Mouse (Mus musculus): ENCODE data around the gene Baiap3. TPM values are rescaled to one million over a fixed set of nuclear protein-coding genes. Genes with fewer than 3 reads are reported as not detected.
A peak's percentile ranks its signal among the peaks of the same experiment; 100 is the strongest.

Baiap3 gene
- polyA plus RNA-seq, 1 experiment from 2014 or later: 38.1 TPM

GRCm38 (mm10) chr17:25202401-25202800 lies 53.8 kb downstream of the Baiap3 start:
- Histone ChIP-seq H3K9me3 (replicated peaks; ENCODE audit: control insufficient read depth, low read length, poor library complexity, severe bottlenecking) (no peaks in the 10 kb centered on the region), H3K9ac (ENCODE audit: low read depth, low read length) (no peak overlapping the region), H3K27me3 (ENCODE audit: control insufficient read depth, insufficient read depth, low read depth, low read length) (no peaks in the 10 kb centered on the region), H3K4me2 (ENCODE audit: low read length) (no peak overlapping the region), H3K4me1 (ENCODE audit: control insufficient read depth, insufficient read depth, low read length) (no peaks in the 10 kb centered on the region), H3K36me3 (ENCODE audit: control insufficient read depth, insufficient read depth, low read length) (peaks cover 42% of the 10 kb centered on the region), H3K4me3 (ENCODE audit: low read depth, low read length) (no peak overlapping the region), H3K27ac (ENCODE audit: low read length) (no peak overlapping the region)
- ATAC-seq: no peak
- WGBS: 92% methylated on average over 4 of the region's 4 CpGs

Small RNAs within 50 kb of the gene (microRNA-seq; reads per million reads assigned to microRNA genes)
- 12.1 reads per million, percentile 32 among the genes with 10 or more reads in this experiment for gene Mir3547

Other genes starting within 250 kb of the Baiap3 start
- gene Cramp1l, start 240.6 kb downstream of the Baiap3 start, polyA plus RNA-seq (2015; fragmentation: Nextera tagmentation; extraction: Ambion mirVana): 4.6 and 5.3 TPM in 2 replicates
- 18.8 and 20.1 TPM in 2 replicates for gene Ift140, start 240.3 kb downstream of the Baiap3 start, polyA plus RNA-seq (2015; fragmentation: Nextera tagmentation; extraction: Ambion mirVana)
- gene Tmem204, start 172.8 kb downstream of the Baiap3 start, polyA plus RNA-seq (2015; fragmentation: Nextera tagmentation; extraction: Ambion mirVana): 10.3 and 11.1 TPM in 2 replicates
- 51.9 and 53.4 TPM in 2 replicates for gene Telo2, start 140.4 kb downstream of the Baiap3 start, polyA plus RNA-seq (2015; fragmentation: Nextera tagmentation; extraction: Ambion mirVana)
- gene Ptx4, start 135.6 kb downstream of the Baiap3 start, polyA plus RNA-seq (2015; fragmentation: Nextera tagmentation; extraction: Ambion mirVana): 0.38 TPM in 1 of 2 replicates, not detected in the other
- gene Clcn7, start 123.0 kb downstream of the Baiap3 start, polyA plus RNA-seq (2015; fragmentation: Nextera tagmentation; extraction: Ambion mirVana): 33.6 and 36.1 TPM in 2 replicates
- not detected in 2 replicates for gene Ccdc154, start 93.9 kb downstream of the Baiap3 start, polyA plus RNA-seq (2015; fragmentation: Nextera tagmentation; extraction: Ambion mirVana)
- not detected in 2 replicates for gene Gm38655, start 80.9 kb downstream of the Baiap3 start, polyA plus RNA-seq (2015; fragmentation: Nextera tagmentation; extraction: Ambion mirVana)
- 33.7 and 33.8 TPM in 2 replicates for gene BC003965, start 71.8 kb downstream of the Baiap3 start, polyA plus RNA-seq (2015; fragmentation: Nextera tagmentation; extraction: Ambion mirVana)
- 18.3 and 19.2 TPM in 2 replicates for gene Unkl, start 68.0 kb downstream of the Baiap3 start, polyA plus RNA-seq (2015; fragmentation: Nextera tagmentation; extraction: Ambion mirVana)
- gene Gnptg, start 16.2 kb downstream of the Baiap3 start, polyA plus RNA-seq (2015; fragmentation: Nextera tagmentation; extraction: Ambion mirVana): 99.8 and 114 TPM in 2 replicates
- gene Tsr3, start 16.2 kb downstream of the Baiap3 start, polyA plus RNA-seq (2015; fragmentation: Nextera tagmentation; extraction: Ambion mirVana): 57.4 and 61.2 TPM in 2 replicates
- 489 and 542 TPM in 2 replicates for gene Ube2i, start 18.3 kb upstream of the Baiap3 start, polyA plus RNA-seq (2015; fragmentation: Nextera tagmentation; extraction: Ambion mirVana)
- gene Prss34, start 42.0 kb upstream of the Baiap3 start, polyA plus RNA-seq (2015; fragmentation: Nextera tagmentation; extraction: Ambion mirVana): not detected in 2 replicates
- not detected in 2 replicates for gene Prss28, start 52.3 kb upstream of the Baiap3 start, polyA plus RNA-seq (2015; fragmentation: Nextera tagmentation; extraction: Ambion mirVana)
- gene Prss29, start 62.3 kb upstream of the Baiap3 start, polyA plus RNA-seq (2015; fragmentation: Nextera tagmentation; extraction: Ambion mirVana): not detected in 2 replicates
- not detected in 2 replicates for gene Tpsab1, start 89.2 kb upstream of the Baiap3 start, polyA plus RNA-seq (2015; fragmentation: Nextera tagmentation; extraction: Ambion mirVana)
- gene Tpsb2, start 109.9 kb upstream of the Baiap3 start, polyA plus RNA-seq (2015; fragmentation: Nextera tagmentation; extraction: Ambion mirVana): 0.23 TPM in 1 of 2 replicates, not detected in the other
- 0.29 and 0.88 TPM in 2 replicates for gene Tpsg1, start 112.9 kb upstream of the Baiap3 start, polyA plus RNA-seq (2015; fragmentation: Nextera tagmentation; extraction: Ambion mirVana)
- gene Cacna1h, start 177.4 kb upstream of the Baiap3 start, polyA plus RNA-seq (2015; fragmentation: Nextera tagmentation; extraction: Ambion mirVana): 10.0 and 11.5 TPM in 2 replicates
- gene Tekt4, start 198.3 kb upstream of the Baiap3 start, polyA plus RNA-seq (2015; fragmentation: Nextera tagmentation; extraction: Ambion mirVana): 1.5 TPM in 2 replicates
- gene Sstr5, start 240.9 kb upstream of the Baiap3 start, polyA plus RNA-seq (2015; fragmentation: Nextera tagmentation; extraction: Ambion mirVana): 0.88 and 1.4 TPM in 2 replicates